ENCODE assay signal across 13 mouse cellular contexts in genomic region chr4:111597986-111598385, GRCm38 (mm10).
A peak's percentile ranks its signal among the peaks of the same experiment; 100 is the strongest.
DNase-seq lines count a peak whose midpoint lies in the region; ATAC-seq and TF ChIP-seq lines count a peak whose summit lies in the region.
"Had no signal": no experiment of that assay in that cellular context is flagged by ENCODE, and none has a peak within 500 bp of the region (broad histone marks: within the 10 kb centered on the region; RNA-seq: fewer than 3 reads in every experiment).

No protein-coding gene starts in this region.

- H3K4me2 ChIP-seq in forebrain, embryonic 14.5 days (ENCODE audit: low read length) = no peak overlapping the region
- H3K4me2 ChIP-seq: liver, embryonic 11.5 days; midbrain, embryonic 12.5 days had no signal

- H3K4me1 ChIP-seq in forebrain, embryonic 14.5 days (ENCODE audit: control insufficient read depth, insufficient read depth, low read length) = peaks cover 5% of the 10 kb centered on the region; the same call in 1 of the 2 replicates
- H3K4me1 ChIP-seq in forebrain, embryonic 10.5 days = no peaks in the 10 kb centered on the region
- H3K4me1 ChIP-seq: midbrain, embryonic 12.5 days had no signal

- no peaks in the 10 kb centered on the region for H3K27me3 ChIP-seq in forebrain, embryonic 14.5 days (replicated peaks; ENCODE audit: control insufficient read depth, insufficient read depth, low read length)
- no peaks in the 10 kb centered on the region for H3K27me3 ChIP-seq in forebrain, embryonic 10.5 days (ENCODE audit: poor library complexity, severe bottlenecking)
- H3K27me3 ChIP-seq: midbrain, embryonic 12.5 days had no signal

- no peak overlapping the region for H3K9ac ChIP-seq in forebrain, embryonic 14.5 days (ENCODE audit: low read length)
- H3K9ac ChIP-seq: midbrain, embryonic 12.5 days had no signal

- no peak for TF ChIP-seq CTCF in left cerebral cortex, adult 2 months (IDR thresholded peaks at IDR 0.05)

- no peaks in the 10 kb centered on the region for H3K36me3 ChIP-seq in forebrain, embryonic 14.5 days (ENCODE audit: control insufficient read depth, insufficient read depth, low read length)
- H3K36me3 ChIP-seq in forebrain, embryonic 10.5 days (replicated peaks) = no peaks in the 10 kb centered on the region
- H3K36me3 ChIP-seq: heart, embryonic 10.5 days; midbrain, embryonic 12.5 days had no signal

- intact Hi-C loops in left cerebral cortex, adult 2 months (cut with DNase I) = no loop called here

- H3K4me3 ChIP-seq in forebrain, embryonic 14.5 days (ENCODE audit: low read depth, low read length) = no peak overlapping the region
- no peak overlapping the region for H3K4me3 ChIP-seq in forebrain, embryonic 10.5 days
- H3K4me3 ChIP-seq in left cerebral cortex, adult 2 months = no peak overlapping the region
- H3K4me3 ChIP-seq: heart, embryonic 10.5 days; layer of hippocampus, adult 2 months; midbrain, embryonic 12.5 days had no signal

- H3K27ac ChIP-seq in forebrain, embryonic 14.5 days (ENCODE audit: low read depth, low read length) = no peak overlapping the region
- no peak overlapping the region for H3K27ac ChIP-seq in forebrain, embryonic 10.5 days
- no peak overlapping the region for H3K27ac ChIP-seq in left cerebral cortex, adult 2 months
- H3K27ac ChIP-seq: heart, embryonic 10.5 days; layer of hippocampus, adult 2 months; midbrain, embryonic 12.5 days had no signal

- H3K9me3 ChIP-seq in forebrain, embryonic 14.5 days (replicated peaks; ENCODE audit: control insufficient read depth, low read length) = no peaks in the 10 kb centered on the region
- no peaks in the 10 kb centered on the region for H3K9me3 ChIP-seq in forebrain, embryonic 10.5 days
- H3K9me3 ChIP-seq: heart, embryonic 10.5 days; midbrain, embryonic 12.5 days had no signal

- ATAC-seq in forebrain, embryonic 14.5 days = 0 out of 2 replicates have a peak, but pooled peaks have one; percentile 15
- ATAC-seq in megakaryocyte-erythroid progenitor cell, adult 5-6 weeks (replicated peaks; ENCODE audit: low FRiP score, low TSS enrichment, poor library complexity, severe bottlenecking) = no peak

- 61% methylated on average over 1 of the region's 1 CpGs for WGBS in forebrain, embryonic 14.5 days
- 77% methylated on average over 1 of the region's 1 CpGs for WGBS in forebrain, embryonic 10.5 days

- peak; percentile 28 for DNase-seq in forebrain, embryonic 14.5 days (ENCODE audit: low spot score)
- DNase-seq in forebrain, embryonic 10.5 days (ENCODE audit: extremely low spot score, low spot score) = no peak
- DNase-seq in left cerebral cortex, adult 2 months (ENCODE audit: extremely low spot score in 1 of 2, low spot score in 2 of 2) = peak; percentile 25 to 47
- no peak for DNase-seq in left cerebral cortex, adult 11 months (ENCODE audit: low spot score)
- DNase-seq in adrenal gland, adult 18-20 months (ENCODE audit: low spot score in 2 of 2) = peak; percentile 20 to 26
- DNase-seq in lung, postnatal 10 days = peak; percentile 21
- DNase-seq in testis, postnatal 10 days (ENCODE audit: low spot score) = no peak
- DNase-seq: thymus, postnatal 36 days had no signal

Comparison
In these comparisons a context has a peak if more than half of its experiments do, and no peak if none do; other contexts are left out.
1. DNase-seq: peak in forebrain, embryonic 14.5 days (single experiment), left cerebral cortex, adult 2 months (2 of 2), adrenal gland, adult 18-20 months (2 of 2) and lung, postnatal 10 days (single experiment); none in forebrain, embryonic 10.5 days (single experiment), left cerebral cortex, adult 11 months (single experiment) and testis, postnatal 10 days (single experiment).